Mouse (Mus musculus) spleen, postnatal 36 days (tissue): ENCODE data around the gene Mpv17l2.

Source experiments
- DNase-seq, 2 experiments: peaks; one replicate each; pipeline ENCODE4 v3.0.0; 2022; ENCODE audit warnings: low spot score in 2 of 2, mixed read lengths in 1 of 2

The Mpv17l2 gene

DNA sequence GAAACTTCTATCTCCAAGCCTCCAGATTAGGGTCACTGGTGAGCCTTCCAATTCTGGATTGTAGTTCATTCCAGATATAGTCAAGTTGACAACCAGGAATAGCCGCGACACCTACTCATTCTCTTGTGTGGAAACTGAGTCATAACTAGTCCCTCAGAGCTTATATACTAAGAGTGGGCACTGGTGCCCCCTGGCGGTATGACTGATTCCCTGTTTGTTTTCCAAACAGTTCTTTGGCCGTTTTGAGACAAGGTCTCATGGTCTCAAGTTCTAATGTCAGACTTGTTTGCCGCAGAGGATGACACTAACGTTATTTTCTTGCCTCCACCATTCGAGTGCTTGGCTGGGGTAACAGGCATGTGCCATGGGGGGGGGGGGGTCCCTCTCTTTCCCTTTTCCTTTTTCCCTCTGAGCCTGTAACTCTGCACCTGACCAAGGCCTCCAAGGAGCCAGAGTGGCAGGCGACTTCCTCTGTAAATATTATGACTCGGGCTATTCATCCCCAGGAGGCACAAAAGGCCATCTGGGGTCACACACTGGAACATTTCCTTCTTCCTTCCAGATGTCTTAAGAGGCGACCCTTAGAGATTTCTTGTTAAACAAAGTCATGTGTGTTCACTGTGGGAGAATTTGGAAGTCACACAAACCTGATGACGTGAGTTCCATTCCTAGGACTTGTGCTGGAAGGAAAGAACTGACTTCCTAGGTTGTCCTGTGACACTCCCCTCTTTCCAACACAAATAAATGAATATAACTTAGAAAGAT is 8.6 kb downstream of the Mpv17l2 start:
- peak in 1 of 2 experiments; percentile 78 for DNase-seq

DNA sequence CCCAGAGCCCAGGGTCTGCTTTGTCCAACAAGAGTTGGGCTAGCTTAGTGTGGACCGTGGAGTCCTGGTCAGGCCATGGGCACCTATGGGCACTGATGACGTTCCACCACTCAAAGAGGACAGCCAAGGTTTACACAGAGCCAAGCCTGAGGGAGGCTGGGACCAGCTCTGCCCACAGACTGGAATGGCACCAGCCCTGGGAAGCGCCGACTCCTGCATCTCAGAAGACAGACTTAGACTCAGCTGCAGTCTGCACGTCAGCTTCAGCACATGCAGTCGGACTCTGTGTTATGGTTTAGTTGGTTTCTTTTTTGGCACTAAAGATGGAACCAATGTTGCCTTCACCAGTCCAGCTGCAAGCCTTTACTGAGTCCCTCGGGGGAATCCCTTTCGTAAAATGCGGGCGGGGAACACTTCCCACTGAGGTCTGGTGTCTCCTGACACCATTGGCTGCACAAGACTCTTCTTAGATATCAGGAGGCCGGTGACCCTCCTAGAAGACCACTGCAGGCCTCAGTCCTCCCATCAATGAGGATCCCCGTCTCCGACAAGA is 10.5 kb downstream of the Mpv17l2 start:
- no peak for DNase-seq

DNA sequence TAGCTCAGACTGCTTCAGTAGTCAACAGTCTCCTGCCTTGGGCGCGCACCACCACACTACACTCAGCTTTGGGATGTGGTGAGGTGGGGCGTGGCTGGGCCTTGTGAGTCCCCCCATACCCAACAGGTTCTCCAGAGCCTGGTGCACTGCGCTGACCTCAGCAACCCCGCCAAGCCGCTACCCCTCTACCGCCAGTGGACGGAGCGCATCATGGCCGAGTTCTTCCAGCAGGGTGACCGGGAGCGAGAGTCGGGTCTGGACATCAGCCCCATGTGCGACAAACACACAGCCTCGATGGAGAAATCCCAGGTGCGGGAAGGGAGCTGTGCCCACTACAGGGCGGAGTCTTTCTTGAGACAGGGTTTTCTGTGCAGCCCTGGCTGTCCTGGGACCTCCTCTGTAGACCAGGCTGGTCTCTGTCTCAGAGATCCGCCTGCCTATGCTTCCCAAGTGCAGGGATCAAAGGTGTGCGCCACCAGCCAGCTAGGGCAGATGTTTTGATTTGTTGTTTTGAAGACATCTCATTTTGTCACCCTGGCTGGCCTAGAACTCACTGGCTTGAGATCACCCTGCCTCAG is 11.6 kb downstream of the Mpv17l2 start:
- no peak for DNase-seq

DNA sequence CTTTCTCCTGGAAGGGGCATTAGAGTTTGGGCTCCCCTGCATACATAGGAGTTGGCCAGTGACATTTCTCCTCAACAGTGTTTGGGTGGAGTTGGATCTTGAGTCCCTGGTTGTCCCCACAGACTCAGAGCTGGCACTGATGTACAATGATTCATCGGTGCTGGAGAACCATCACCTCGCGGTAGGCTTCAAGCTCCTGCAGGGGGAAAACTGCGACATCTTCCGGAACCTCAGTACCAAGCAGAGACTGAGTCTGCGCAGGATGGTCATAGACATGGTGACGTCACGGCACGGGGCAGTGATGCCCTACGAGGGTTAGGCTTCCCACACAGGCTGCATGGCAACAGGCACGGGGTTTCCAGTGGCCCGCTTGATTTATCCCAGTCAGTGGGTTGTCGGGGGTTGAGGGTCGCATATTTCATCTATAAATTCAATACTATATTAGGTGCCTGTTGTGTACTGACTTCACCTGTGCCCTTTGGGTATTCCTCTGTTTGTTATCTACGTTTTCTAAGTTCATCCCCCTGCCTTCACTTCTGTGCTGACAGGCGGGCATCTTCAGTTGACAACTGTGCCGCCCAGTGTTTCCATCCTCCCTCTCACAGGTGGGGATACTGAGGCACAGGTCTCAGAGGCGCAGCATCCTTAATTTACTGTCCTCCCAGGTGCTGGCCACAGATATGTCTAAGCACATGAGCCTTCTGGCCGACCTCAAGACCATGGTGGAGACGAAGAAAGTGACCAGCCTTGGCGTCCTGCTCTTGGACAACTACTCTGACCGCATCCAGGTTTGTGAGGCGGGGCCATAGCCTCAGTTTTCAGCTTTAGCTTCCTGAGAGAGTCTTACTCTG is 12.3 kb downstream of the Mpv17l2 start:
- no peak for DNase-seq

DNA sequence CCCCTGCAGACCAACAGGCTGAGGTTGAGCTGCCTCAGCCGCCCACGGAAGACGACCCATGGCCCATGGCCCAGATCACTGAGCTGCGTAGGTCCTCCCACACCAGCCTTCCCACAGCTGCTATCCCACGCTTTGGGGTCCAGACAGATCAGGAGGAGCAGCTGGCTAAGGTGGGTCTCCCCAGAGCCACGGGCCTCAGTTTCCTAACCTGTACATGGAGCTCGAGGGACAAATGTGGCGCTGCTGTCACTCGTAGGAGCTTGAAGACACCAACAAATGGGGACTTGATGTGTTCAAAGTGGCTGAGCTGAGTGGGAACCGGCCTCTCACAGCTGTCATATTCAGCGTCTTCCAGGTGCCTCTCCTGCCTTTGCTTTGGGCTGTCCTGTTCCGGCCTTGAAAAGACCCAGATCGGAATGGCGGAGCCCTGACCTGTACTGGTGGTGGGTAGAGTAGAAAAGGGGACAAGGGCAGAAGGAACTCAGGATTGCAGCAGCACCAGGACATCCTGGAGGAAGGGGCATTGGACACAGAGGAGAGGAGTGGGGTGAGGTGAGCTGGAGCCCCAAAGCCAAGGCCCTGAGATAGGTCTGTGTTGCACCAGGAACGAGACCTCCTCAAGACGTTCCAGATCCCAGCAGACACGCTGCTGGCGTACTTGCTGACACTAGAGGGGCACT is 13.4 kb downstream of the Mpv17l2 start:
- DNase-seq = no peak

DNA sequence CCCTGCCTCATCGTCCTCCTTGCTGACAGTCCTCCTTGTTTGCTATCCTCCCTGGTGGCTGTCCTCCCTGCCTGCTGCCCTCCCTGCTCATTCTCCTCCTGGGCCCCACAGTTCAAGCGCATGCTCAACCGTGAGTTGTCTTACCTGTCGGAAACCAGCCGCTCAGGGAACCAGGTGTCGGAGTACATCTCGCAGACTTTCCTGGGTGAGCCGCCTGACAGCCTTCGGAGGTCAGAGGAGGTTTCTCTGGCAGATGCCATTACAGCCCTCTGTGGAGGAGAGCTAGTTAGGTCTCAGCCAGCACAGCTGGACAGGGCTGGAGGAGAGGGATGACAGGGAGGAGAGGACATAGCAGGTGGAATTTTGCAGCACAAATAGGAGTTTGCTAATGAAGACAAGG is 14.1 kb downstream of the Mpv17l2 start:
- DNase-seq = no peak

DNA sequence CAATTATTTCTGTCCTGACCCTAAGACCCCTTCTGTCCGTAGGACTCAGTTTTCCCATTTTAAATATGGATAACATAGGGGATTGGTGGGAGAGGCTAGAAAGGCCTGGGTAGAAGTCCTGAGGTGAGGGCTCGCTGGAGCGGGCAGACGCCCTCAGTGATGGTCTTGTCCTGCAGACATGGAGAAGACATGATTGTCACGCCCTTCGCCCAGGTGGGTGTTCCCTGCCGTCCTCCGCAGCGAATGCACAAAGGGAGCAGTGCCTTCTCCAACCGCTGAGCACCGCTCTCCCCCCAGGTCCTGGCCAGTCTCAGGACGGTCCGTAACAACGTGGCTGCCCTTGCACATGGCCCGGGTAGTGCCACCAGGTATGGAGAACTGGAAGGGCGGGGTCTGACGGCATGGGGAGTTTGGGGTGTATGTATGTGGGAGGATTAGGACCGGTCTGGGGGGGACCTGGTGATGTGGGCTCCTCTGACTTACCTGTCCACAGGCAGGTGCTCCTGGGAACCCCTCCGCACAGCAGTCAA is 15.0 kb downstream of the Mpv17l2 start:
- DNase-seq = no peak

DNA sequence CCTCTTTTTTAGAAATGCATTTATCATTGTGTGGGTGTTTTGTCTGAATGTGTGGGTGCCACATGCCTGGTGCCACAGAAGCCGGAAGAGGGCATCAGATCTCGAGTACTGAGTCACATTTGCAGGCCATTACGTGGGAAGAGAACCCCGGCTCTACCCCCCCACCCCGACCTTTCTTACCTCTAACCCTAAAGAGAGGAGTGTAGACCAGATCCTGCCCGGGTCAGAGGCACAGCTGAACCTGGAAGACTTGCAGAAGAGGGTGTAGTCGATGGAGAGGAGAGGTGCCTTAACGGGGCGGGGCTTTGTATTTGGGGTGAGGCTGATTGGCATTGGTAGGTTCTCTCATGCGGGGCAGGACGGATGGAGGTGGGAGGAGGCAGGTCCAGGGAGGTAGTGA is 15.9 kb downstream of the Mpv17l2 start:
- no peak for DNase-seq

DNA sequence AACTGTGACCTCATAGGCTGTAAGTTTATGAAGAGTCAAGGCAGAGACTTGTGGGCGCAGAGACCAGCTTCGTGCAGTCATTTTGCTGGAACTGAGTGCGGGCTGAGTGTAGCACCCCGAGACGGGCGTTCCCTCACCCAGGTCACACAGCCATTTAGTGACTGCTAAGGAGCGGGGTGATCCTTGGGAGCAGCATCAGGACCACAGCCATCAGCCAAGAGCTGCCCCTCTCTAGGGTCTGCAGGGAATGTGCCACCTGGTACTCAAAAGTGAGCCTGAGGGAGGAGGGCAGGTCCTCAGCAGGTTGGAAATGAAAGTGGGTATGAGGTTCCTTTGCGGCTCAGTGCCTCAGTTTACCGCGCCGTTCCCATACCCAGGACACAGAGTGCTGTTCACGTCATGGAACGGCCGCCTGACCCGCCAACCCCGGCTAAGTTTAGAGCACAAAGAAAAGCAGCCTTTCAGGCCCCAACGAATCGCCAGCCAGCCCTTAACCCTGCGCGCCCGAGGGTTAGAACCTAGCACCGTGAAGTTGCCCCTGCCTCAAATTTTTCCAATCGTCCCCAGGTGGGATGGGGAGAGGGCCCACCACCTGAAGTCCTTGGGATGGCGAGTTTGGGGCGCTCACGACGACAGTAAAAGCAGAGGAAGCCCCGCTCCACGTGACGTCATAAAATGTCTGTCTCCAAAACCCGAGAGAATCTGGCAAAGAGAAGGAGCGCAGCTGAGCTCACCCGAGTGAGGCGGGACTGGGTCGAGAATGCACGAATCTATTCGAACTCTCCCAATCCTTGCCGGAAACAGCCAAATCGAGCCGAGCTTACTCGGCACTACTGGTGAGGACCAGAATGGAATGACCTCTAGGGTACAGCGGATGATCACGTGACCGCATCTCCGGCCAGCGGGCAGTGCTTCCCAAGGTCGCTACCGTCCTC is 16.8 kb downstream of the Mpv17l2 start:
- DNase-seq = peak in 1 of 2 experiments; percentile 42

DNA sequence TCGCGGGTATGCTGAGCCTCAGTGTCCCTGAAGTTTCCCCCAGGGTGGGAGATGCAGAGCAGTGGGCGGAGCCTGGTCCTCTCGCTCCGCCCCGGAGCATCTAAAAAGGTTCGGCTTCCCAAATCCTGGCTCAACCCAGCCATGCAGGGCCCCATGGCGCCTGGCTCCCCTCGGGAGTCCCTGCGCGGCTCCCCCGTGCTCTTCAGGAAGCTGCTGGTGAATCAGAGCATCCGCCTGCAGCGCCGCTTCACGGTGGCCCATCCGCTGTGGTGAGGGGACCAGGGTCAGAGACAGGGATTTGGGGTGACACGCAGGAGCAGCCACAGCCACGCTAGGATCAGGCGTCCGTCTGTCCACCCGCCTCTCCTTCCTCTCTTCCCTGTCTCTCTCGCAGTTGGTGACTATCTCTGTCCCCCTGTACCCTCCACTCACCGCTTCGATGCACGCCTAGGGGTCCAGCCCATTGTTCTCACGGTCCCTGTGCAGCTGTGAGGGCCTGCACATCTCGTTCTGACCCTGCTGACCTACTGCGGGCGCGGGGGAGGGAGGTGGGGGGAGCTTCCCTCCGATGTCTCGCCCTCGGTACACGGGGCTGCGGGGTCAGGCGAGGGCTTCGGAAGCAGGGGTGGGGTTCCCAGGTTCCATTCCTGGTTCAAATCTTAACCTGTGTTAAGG is 17.6 kb downstream of the Mpv17l2 start:
- DNase-seq = no peak

DNA sequence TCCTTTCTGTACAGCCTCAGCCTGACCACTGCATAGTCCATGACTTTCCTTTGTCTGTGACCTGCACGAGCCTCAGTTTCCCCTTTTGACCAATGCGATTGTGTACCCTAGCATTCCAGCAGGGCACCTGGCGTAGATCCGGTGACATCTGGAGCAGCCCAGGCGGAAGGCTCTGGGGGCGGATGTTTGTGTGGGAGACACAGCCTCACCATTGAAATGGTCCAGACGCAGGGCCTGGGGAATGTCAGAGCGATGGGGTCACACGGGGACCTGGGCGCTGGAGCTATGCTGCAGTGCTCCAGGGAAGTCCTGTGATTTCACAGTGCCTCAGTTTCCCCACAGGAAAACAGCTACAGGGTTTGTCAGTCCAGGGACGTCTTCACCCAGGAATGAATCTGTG is 18.6 kb downstream of the Mpv17l2 start:
- no peak for DNase-seq

DNA sequence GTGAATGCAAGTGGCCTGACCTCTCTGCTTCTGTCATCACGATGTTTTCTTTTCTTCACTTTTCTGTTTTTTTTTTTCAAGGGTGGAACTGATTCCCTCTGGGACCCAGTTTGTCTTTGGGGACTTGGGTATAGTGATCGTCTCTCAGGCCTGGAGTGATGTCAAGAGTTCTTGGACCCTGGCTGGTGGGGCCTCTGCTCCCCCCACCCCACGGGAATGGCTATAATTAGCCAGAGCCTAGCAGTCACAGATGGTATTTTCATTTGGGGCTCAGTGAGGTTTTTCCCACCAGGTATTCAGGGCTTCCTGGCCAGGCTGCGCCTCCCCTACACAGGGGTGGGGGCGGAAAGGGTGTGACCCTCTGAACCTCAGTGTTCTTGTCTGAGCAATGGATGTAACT is 19.1 kb downstream of the Mpv17l2 start:
- no peak for DNase-seq

DNA sequence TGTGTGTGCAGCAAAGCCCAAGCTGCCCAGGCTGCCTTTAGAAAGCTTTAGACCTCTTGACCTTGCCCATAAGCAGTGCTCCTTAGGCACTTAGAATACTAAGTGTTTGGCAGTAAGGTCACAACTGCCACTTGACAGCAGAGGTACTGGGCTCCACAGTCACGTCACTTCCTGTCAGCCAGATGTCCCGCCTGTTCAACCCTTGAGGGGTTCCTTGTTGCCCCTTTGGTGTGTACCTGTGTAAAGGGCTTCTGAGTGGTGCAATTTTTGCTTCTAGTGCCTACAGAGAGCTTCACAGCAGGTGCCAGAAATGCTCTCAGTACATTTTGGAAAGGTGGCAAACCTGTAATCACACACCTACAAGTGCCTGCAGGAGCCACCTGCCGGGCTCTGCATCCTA is 22.5 kb downstream of the Mpv17l2 start:
- no peak for DNase-seq

DNA sequence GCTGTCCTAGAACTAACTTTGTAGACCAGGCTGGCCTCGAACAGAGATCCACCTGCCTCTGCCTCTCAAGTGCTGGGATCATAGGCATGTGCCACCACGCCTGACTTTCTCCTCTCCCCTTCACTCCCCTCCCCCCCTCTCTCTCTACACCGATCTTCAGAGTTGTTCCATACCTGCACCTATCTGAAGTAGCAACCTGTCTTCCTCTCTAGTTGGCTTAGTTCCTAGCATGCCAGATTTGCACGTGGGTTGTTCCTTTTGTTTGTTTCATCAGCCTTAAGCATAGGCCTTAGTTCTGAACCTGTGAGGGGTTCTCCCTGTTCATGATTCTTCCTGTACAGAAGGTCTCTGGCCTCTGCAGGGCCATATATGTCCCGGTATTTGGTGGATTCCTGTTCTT is 23.0 kb downstream of the Mpv17l2 start:
- DNase-seq = no peak

DNA sequence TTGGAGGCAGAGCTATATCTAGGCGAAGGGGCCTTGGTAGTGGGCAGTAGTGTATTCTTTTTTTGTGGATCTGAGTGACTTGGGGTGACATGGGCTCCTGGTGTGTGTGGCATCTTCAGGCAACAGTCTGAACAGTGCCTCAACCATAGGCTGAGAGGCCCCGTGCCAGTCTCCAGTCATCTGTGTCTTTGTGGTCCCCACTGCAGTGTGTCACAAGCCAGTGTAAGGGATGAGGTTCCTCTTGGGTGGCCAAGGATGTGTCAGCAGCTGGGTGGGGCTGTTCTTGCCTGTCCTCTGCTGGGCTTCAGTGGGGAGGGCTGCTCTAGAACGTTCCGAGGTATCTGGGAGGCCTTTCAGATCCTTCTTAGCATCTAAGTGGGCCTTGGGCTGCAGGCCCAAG is 29.8 kb downstream of the Mpv17l2 start:
- peak; percentile 74 to 75 for DNase-seq

DNA sequence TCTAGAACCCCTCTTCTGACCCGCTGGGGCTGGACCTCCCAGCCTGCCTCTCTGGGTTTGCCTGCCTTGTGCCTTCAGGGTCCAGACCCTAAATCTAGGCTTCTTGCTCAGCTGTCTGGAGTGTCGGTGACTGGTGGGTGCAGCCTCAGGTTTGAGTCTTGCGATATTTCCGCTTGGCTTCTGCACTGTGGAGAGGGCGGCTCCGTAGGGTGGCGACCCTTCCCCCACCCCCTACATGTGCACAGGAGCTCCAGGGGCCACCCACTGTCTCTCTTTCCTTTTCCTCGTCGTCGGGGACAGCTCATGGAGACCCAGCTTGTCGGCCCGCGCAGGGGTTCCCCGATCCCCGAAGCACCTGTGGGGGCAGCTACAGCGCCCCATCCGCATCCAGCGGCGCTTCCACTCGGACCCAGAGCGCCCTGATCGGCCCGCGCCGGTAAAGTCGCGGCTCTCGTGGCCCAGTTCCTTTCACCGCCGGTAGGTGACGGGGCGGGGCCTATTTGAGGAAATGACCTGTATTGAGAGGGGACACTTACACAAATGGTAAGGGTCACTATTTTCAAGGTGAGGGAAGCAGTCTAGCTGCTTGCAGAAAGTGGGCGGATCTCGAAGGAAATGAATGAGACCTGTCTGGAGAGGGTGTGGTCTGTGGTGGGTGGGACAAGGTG is 30.8 kb downstream of the Mpv17l2 start:
- peak; percentile 72 to 75 for DNase-seq

DNA sequence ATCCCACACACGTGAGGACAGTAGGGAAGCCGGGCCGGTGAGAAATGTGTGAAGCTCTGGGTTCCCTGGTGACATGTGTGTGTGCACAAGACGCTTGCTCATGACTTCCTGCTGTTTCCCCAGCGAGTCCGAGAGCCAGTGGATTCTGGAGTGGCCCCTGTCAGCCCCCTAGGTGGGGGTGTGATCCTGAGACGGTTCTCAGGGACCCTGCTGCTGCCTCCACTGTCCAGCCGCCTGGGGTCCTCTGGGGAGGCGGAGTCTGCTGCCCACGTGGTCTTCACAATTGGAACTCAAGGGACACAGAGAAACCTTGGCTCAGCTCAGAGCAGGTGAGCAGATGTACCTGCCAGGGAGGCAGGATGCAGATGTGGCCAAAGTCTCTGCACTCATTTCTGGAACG is 34.0 kb downstream of the Mpv17l2 start:
- no peak for DNase-seq

DNA sequence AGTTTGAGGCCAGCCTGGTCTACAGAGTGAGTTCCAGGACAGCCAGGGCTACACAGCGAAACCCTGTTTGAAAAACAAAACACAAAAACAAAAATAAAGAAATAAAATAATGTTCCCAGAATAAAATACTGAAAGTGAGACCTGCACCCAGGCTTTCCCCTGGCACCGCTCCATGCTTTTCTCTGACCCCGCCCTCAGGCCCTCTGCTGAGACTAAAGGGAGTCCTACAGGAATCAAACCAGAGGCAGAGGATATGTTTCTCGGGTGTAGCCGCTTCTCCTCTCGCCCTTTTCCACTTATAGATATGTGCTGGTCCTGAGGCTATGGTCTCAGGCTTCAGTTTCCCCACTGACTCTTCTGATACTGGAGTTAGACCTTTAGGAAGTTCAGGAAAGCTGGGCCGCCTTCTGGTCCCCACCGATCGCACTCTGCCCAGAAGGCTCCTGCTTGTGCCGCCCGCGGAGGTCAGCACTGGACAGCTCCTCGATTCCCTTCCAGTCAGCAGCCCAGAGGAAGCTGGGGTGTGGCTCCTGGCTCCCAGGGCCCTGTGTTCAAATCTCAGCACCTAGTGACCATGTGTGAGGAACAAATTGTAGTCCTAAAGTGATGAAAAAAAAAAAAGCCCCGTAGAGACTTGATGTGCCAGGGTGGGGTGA is 34.8 kb downstream of the Mpv17l2 start:
- no peak for DNase-seq

DNA sequence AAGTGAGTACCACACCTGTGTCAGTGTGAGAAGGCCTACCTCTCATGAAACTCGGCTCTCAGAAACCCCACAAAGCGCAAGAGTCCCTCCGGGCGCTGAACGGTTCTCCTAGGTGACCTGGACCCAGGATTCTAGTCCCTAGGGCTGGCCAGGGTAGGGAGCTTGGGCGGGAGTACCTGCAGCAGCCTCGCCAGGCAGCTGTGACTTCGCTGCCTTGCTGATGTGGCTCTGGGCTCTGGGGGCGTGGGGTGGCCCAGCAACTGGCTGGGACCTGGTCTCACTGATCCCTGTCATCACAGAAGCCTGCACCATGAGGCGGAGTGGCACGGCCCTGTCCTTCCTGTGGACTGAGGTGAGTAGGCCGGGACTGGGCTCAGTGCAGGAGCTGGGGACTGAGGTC is 36.5 kb downstream of the Mpv17l2 start:
- no peak for DNase-seq
